Mouse (Mus musculus) induced T-regulatory cell, adult 2 months (primary cell): ENCODE data around the gene Hspbap1.
A peak's percentile ranks its signal among the peaks of the same experiment; 100 is the strongest.

ENCODE experiments used
- DNase-seq: peaks from one replicate; pipeline ENCODE4 v3.0.0-alpha.2; 2012; ENCODE audit warnings: low read depth

Hspbap1 gene

DNA sequence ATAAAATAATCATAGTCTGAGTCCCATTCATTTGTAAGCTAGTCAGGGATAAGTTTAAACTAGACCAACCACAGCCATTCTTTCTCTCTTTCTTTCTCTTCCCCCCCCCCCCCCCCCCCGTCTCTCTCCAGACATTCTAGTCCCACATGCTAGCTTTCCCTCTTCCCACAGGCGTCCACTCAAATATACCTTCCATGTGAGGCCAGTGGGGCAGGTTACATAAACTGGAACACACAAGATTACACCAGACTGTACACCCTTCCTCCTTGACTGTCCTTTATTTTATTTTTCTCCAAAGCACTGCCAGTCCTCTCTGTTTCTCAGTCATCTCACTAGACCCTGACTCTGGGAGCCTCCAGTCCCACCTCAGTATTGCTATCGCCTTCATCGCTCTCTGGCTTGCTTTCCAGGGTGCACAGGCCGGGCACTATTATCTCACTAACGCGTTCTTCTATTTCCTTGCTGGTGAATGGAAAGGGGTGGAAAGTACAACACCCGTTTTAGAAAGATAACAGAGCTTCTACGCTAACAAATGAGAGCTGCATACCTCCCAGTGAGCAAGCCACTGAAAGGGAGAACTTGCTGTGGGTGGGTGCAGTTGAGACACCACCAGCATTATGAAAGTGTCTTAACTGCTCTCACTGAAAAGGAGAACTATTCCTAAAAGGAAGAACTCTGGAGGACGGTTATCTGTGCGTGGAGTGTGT, 6.4 kb upstream of the Hspbap1 start:
- no peak for DNase-seq

DNA sequence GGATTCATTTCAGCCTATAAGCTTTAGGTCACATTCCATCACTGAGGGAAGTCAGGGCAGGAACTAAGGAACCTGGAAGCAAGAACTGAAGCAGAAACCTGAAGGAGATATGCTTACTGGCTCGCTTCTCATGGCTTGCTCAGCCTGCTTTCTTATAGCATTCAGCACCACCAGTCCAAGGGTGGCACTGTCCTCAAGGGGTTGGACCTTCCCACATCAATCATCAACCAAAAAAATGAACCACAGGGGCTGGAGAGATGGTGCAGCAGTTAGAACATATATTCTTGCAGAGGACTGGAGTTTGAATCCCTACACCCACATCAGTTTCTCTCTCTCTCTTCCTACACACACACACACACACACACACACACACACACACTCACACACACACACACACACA, 5.2 kb upstream of the Hspbap1 start:
- DNase-seq = no peak

DNA sequence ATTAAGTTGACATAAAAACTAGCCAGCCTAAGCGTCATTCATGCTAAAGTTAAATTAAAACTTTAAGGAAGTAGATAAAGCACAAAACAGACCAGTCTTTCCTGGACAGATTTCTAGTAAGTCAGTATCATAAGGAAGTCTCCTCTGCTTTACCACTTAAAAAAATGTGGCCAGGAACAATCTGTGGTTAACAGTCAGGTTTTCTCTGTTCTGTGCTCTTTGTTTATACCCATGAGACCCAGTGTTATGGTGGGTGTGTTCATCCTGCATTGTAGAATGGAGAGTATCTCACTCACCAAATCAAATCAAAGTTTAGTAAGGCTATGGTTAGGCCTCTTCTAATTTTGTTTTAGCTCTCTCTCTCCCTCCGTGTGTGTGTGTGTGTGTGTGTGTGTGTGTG, 4.7 kb upstream of the Hspbap1 start:
- peak; percentile 46 for DNase-seq

DNA sequence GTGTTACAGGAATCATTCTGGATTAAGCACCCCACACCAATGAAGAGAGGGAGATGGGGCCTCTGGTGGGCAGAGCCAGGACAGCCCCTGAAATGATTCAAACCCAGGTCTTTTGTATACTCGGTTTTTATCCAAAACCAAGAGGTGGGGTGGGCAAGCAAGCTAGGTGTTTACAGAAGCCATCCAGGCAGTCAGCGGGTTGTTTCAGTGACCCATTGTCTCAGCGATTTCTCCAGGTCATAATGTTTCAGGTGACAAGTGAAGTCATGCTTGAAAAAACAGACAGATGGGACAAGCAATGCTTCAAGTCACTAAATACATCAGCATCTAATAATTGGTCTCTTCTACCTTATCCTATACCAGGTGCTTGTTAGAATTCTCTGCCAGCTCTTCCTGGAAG, 3.8 kb upstream of the Hspbap1 start:
- DNase-seq = no peak

DNA sequence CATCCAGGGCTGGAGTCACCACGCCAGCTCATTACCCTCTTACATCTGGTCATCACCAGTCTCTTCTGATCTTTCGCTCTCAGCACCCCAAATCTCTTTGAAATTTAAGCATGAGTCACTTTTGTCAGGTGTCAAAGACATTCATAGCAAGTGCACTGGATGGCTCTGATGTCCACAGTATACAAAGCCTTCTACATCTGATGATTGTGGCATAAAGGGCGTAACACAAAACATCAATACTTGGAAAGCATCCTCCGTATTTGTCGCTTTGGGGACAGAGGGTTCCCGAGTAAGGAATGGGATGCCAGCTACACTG, 1.7 kb upstream of the Hspbap1 start:
- DNase-seq = peak; percentile 52

DNA sequence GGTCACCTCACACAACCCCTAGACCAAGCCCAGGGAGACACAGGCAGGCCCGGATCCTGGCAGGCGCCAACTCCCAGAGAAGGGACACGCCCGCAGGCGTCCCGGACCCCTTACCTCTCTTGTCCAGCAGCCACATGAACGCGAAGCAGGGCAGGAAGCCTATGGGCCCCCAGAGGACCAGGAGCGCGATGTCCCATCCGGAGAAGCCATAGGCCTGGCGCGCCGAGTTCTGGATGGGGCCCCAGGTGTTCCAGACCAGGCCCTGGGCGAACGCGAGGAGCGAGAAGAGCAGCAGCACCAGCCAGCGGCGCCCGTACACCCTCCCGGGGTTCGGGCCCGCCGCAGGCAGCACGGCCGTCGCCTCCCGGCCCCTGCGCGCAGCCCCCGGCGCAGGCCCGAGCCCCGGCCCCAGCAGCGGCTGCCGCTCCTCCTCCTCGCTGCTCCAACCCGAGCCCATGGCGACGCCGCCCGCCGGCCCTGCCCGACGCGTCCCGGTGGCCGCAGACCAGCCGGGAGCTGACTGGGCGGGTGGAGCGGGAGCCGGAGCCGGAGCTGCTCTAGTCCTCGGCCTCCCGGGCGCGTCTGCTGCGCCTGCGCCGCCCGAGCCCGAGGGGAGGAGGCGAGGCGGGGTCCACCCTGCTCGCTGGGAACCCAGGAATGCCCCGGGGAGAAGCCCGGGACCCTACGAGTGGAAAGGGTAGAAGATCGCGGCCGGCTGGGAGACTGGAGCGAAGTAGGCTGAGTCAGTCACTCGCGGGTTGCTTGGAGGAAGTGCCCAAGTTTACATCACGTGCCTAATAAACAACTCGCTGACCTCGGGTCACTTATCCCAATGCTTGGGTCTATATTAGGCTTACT, 1.2 kb upstream of the Hspbap1 start, which contains the start of gene Dirc2:
Gene Dirc2 (minus strand): TSS at position 572 of the 858 bp plus-strand sequence.
- DNase-seq = peak; percentile 68

DNA sequence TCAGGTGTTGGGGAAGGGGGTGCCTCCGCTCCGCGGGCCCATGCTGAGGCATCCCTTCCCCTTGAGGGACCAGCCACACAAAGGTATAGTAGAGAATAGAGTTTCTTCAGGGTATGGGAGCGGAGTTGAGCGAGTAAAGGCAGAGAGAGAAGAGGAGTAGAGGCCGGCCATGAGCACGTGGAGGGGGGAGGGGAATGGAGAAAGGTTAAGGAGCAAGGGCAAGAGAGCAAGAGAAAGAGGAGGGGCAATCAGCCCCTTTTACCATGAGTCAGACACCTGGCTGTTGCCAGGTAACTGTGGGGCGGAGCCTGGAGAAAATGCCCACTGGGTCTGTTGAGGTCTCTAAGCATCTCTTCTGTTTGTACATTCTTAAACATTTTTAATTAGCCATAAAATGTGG, 966 bp downstream of the Hspbap1 start:
- no peak for DNase-seq

DNA sequence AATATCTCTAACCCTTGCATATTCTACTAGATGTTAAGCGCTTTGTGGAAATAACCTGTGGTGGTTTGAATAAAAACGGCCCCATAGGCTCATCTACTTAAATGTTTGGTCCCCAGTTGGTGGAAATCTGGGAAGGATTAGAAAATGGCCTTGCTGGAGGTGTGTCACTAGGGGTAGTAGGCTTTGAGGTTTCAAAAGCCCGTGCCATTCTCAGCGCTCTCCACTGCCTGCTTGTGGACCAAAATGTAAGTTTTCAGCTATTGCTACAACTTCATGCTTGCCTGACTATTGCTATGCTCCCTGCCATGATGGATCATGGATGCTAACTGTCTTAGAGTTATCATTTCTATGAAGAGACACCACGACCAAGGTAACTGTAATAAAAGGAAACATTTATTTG, 1.4 kb downstream of the Hspbap1 start:
- DNase-seq = no peak

DNA sequence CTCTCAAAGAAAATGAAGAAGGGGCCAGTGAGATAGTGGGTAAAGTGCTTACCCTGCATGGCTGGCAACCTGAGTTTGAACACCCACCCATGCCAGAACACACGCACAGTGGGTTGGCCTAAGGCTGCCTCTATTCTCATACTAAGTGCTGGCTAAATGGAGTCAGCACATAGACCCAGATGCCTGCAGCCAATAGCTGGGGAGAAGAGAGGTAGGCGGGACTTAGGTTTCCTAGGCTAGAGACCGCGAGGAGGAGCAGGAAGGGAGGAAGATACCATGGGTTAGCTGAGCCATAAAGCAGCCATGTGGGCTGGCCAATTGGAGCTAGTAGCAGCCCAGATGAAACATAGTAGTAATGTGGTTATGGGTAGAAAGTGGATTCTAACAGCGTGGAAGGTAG, 2.4 kb downstream of the Hspbap1 start:
- DNase-seq = no peak

DNA sequence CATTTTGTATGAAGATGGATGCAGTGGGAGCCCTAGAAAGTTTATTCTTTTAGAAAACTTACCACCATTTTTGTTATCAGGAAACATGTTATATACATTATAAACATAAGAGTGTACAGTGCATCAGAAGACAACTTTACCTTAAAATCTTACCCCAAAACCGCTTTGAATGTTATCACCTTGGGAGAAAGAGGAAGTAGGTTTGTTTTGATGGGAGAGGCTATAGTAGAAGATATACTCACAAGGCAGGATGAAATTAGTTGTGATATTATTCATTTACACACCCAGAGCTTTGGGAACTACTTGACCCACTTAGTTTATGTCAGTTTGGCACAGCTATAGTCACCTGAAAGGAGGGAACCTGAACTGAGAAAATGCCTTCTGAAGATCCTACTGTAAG, 5.7 kb downstream of the Hspbap1 start:
- DNase-seq = no peak

DNA sequence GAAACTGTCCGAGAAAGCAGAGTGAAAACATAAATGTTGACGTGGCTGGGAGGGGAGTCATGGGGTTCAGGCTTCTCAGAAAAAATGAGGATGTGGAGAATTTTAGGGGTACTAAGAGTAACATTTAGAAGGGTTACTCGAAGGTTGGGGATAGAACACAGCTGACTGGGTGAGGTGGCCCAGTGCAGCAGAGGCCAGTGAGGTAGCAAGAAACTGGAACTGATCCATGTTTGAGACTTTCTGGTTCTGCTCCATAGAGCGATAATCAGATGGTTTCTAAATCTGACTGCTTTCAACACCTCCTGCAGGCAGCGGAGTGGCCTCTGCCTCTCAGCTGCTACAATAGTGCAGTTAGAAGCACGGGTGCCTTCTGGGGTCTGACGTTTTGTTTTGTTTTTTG, 6.6 kb downstream of the Hspbap1 start:
- DNase-seq = no peak

DNA sequence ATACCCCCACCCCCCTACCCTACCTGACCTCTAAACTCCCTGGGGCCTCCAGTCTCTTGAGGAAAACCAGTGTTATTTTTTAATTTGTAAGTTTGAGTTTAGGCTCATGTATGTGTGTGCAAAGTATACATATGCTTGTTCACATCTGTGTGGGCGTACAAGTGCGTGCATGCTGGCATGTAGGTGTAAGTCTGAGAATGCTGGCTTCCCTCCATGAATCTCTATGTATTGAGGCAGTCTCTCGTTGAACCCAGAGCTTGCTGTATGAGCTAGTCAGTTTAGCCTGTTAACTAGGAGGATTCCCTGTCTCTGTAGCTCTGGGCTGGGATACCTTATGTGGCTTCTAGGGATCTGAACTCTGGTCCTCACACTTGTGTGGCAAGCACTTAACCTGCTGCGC, 7.6 kb downstream of the Hspbap1 start:
- DNase-seq = no peak

DNA sequence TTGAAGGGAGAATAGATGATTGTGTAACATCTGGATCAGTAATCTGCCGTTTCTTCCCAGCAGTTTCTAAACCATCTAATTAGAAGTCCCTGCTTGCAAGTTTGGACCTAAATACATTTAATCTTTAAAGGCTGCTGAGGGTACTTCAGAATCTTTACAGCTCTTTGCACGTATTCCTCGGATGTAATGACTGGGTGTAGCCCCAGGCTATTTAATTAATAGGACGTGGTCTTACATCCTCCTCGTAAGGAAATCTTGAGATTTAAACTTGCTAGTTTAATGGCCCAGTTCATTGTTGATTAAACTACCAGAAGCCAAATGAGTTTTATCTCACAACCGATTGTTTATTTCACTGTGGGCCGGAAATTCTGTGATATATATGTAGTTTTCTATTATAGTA, 9.5 kb downstream of the Hspbap1 start:
- DNase-seq = no peak

DNA sequence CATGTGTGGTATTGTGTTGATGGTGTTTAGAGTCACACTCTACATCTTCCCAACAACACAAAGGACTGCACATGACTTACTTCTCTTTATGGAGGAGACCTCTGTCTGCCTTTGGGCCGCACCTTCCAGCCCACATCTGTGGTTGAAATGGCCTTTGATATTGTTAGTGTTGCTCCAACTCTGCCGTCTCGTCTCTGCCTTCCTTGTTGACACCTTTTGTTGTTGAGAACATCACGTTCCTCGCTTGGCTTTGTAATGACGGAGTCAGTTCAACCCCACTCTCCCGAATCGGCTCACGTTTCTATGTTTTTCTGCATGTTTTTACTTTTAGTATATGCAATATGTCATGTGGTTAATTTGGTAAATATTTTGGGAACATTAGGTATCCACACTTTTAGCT, 10.9 kb downstream of the Hspbap1 start:
- no peak for DNase-seq

DNA sequence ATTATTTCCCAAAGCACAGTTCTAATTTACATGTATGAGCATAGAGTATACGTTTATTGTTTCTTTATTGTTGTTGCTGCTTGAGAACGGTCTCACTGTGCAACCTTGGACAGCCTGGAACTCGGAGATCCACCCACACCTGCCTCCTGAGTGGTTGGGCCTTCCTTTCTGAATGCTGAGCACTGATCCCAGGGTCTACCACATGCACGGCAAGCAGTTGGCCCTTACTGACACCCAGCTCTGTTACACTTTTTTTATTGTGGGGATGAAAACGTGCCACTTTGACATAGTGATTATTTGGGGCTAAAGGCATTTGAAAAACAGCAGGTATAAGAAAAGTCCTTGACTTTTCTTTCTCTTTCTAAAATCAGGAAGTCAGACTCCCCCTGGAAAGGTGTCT, 11.5 kb downstream of the Hspbap1 start:
- DNase-seq = no peak

DNA sequence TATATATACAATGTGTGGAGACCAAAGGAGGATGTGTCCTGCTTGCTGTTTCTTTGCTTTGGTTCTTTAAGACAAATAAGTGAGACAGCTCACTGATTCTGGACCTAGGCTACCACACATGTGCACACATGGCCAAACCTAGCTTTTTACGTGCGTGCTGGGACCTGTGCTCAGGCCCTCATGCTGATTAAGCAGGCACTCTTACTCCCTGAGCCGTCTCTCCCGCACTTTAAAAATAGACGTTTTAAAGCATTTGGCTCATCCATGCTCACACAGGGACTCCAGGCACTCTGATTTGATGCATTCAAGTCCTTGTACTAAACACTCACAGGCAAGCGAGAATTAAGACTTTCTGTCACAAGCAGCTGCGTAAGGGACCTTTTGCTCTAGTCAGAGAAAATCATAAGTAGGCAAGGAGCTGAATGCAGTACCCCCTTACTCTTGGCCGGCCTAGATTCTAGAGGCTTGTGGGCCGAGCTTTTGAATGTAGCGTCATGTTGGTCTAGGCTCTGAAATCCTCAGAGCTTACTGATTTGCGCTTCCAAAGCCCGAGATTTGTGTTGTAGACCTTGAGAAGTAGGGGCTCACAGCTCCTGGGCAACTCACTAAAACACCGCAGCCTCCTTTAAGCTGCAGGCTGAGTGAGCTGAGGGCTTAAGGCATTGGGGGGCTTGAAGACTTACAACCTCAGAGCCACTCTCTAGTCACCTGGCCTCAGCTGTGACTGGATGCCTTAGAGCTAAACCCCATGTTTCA, 12.5 kb downstream of the Hspbap1 start:
- no peak for DNase-seq

DNA sequence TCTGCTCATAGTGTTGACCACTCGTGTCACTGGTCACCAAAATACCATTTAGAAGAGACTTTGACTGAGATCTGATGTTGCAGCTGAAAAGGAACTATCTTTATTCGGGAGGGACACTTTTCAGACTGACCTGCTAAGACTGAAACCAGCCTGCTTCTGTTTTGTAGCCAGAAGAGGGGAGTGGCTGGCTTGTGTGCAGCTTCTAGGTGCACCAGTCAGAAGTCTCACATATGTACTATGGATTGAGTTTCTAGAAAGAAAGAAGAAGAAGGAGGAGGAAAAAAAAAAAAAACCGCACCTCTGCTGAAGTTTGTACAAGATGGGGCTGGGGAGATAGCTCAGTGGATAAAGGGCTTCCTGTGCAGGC, 13.0 kb downstream of the Hspbap1 start:
- DNase-seq = no peak

DNA sequence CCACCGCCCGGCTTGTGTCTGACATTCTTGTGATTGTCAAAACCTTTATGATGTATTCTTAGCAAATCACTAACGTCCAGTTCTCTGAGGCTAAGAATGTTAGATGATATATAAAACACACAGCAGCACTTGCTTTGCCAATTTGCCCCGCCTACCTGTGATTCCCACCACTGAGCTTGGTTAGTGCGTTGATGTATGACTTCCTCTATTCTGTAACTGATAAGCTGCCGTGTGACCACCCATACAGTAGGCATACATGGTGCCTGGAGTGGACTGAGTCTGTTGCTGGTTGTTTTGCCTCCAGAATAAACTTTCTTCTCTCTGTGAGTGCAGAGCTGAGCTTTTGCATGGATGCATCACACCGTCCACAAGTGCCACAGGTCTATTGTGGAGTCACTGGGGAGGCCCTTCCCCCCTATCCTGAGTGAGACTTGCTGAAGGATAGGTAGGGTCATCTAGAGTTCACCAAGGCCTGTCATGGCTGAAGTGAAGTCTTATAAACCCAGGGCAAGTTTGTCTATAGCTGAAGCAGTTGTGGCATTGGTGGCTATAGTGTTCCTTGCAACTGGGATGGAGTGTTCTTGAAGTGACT, 14.1 kb downstream of the Hspbap1 start:
- DNase-seq = no peak

DNA sequence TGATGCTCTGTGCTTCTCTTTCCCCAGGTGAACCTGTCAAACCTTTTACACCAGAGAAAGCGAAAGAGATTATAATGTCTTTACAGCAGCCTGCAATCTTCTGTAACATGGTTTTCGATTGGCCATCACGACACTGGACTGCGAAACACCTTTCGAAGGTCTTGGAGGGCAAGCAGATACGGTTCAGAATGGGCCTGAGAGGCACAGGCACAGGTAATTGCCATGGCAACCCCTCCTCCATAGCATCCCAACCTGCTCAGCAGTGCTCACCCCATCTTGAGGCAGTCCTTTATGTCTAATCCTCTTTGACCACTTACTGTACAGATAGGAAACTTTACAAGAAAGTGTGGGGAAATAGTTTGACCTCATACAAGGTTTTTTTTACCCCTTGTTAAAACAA, 17.0 kb downstream of the Hspbap1 start:
- DNase-seq = no peak

DNA sequence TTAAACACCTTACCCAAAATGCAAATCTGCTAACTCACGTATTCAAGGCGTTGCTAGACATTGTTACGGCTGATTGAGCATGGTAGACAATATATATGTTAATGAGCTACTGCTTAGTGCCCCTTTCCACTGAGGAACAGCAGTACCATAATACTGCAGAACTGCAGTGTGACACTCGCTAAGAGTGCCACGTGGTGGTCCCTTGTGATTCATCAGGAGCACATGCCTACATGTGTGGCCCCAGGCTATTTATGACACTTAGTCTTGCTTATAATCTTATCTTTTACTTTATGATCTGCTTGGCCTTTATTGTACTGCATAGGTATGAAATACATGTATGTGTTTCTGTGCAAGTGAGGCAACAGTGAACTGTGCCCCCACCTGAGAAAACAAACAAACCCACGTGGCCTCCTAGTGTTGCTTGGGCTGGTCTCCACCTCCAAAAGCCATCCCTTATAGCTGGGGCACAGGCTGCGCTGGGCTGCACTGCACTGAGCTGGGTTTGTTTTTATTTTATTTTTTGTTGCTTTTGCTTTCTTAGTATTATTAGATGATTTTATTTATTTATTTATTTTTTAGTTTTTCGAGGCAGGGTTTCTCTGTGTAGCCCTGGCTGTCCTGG, 17.5 kb downstream of the Hspbap1 start:
- DNase-seq = no peak

DNA sequence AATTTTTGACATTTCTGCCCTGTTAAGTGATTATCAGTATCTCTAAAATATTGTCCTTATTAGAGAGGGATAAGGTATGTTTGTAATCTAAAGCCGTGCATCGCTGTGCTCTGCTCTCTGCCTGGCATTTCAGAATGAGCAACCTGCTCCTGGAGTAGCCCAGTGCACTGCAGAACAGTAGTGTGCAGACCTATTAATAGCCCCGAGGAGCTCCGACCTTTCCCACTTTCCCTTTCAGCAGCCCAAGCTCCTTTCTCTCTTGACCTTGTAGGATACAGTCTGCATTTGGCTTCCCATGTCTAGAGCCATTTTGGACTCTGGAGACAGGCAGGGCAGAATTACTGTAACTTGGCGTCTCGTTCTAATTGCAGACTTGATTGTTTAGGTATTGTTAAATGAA, 18.2 kb downstream of the Hspbap1 start:
- no peak for DNase-seq

DNA sequence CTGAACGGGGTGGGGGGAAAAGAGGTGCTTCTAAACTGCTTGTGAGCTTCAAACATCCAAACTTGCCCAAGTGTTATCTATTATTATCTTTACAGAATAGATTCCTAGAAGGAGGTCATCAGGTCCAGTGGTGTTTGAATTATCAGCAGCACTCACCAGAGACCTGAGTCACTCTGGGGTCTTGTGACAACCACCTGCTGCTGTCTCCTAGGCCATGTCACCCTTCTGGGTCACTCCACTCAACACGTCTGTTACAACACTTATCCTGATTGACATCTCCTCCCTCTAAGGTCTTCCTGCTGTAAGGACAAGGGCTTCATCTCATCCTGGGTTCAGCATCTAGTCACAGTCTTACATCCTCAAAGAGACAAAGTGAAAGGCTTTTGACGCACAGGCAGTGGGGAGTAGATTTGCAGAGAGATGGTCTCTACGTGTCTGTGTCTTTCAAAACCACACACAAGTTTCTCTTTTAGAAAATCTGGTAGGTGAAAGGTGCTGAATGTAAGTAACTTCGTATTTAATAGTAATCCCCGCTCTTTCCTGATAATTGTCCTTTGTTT, 21.9 kb downstream of the Hspbap1 start:
- DNase-seq = peak; percentile 54
